Mouse (Mus musculus) liver, embryonic 14.5 days (tissue): ENCODE results near the gene Shc2. TPM values are rescaled to one million over a fixed set of nuclear protein-coding genes. Genes with fewer than 3 reads are reported as not detected.

Source experiments
- ATAC-seq: fragments of 200-750 bp; cut with Nextera tagmentation; 2 replicates; pipeline ENCODE4 v1.8.0; 2017; ENCODE audit warnings: moderate number of reproducible peaks, mild to moderate bottlenecking, moderate library complexity; ENCODE audit not compliant: insufficient read depth
- DNase-seq, 3 experiments: peaks; one replicate each; pipeline ENCODE4 v3.0.0-alpha.2; 2012 to 2013; ENCODE audit warnings: low read depth in 3 of 3, low spot score in 3 of 3
- H3K27ac ChIP-seq: fragments of 300-500 bp; sonication (generic); 2 replicates; pipeline ENCODE4 v1.5.1; 2014; ENCODE audit warnings: moderate library complexity, mild to moderate bottlenecking, control low read depth, inconsistent platforms
- H3K27me3 ChIP-seq: fragments of 300-500 bp; sonication (generic); 2 replicates; pipeline ENCODE4 v1.6.1; 2014; ENCODE audit warnings: mild to moderate bottlenecking, low read length, moderate library complexity; ENCODE audit not compliant: control insufficient read depth, insufficient read depth
- H3K36me3 ChIP-seq: fragments of 300-500 bp; sonication (generic); replicated peaks from 2 replicates; pipeline ENCODE4 v1.6.1; 2014; ENCODE audit warnings: low read depth; ENCODE audit not compliant: control insufficient read depth, insufficient read depth
- H3K4me1 ChIP-seq, 2 experiments: fragments of 200-500 bp in 1 of 2; fragments of 300-500 bp in 1 of 2; sonication (generic) in 1 of 2; replicated peaks; 2 replicates each; pipeline ENCODE4 v1.6.1; 2012 to 2014; ENCODE audit warnings: antibody characterized with exemption in 1 of 2, inconsistent platforms in 1 of 2, low read length in 1 of 2; ENCODE audit not compliant: control insufficient read depth in 2 of 2, insufficient read depth in 2 of 2
- H3K4me2 ChIP-seq: fragments of 300-500 bp; sonication (generic); 2 replicates; pipeline ENCODE4 v1.6.1; 2014; ENCODE audit warnings: low read depth, mild to moderate bottlenecking, control low read depth, moderate library complexity
- H3K4me3 ChIP-seq, 2 experiments: fragments of 200-500 bp in 1 of 2; fragments of 300-500 bp in 1 of 2; sonication (generic) in 1 of 2; 2 replicates each; pipeline ENCODE4 v1.5.1; 2012 to 2014; ENCODE audit warnings: low read depth in 2 of 2, low read length in 2 of 2, mild to moderate bottlenecking in 2 of 2, control low read depth in 1 of 2, inconsistent platforms in 1 of 2, moderate library complexity in 1 of 2; ENCODE audit not compliant: insufficient read depth in 1 of 2
- H3K9ac ChIP-seq: fragments of 300-500 bp; sonication (generic); replicated peaks from 2 replicates; pipeline ENCODE4 v1.6.1; 2014; ENCODE audit warnings: mild to moderate bottlenecking, control low read depth, moderate library complexity
- H3K9me3 ChIP-seq: fragments of 300-500 bp; sonication (generic); 2 replicates; pipeline ENCODE4 v1.6.1; 2016; ENCODE audit warnings: low read length, mixed read lengths; ENCODE audit not compliant: control insufficient read depth
- CTCF ChIP-seq: IDR thresholded peaks from 2 replicates; pipeline ENCODE4 v1.5.1; 2016; ENCODE audit warnings: antibody characterized with exemption, low read depth, control low read depth
- EP300 ChIP-seq: IDR thresholded peaks from 2 replicates; pipeline ENCODE4 v1.6.1; 2016; ENCODE audit warnings: antibody characterized with exemption, low read depth
- WGBS: fragments of 180-500 bp; shearing (Covaris S2); extraction: QIAGEN DNeasy Blood & Tissue Kit; methylation state at CpG from one replicate; pipeline ENCODE4 v1.1.7; 2014; ENCODE audit not compliant: insufficient replicate concordance; 5-methylcytosine and 5-hydroxymethylcytosine counted together
- polyA plus RNA-seq, 2 experiments: library from polyadenylated mRNA; depleted of rRNA in 1 of 2; stranded (reverse) in 1 of 2; unstranded in 1 of 2; fragments of >200 nt; fragmentation: Nextera tagmentation in 1 of 2; extraction: Ambion mirVana in 1 of 2; gene quantifications; 2 replicates each; pipeline versions ENCODE4 v1.2.1 to v1.2.3; 2012 to 2014

The Shc2 gene
- polyA plus RNA-seq, 2 experiments: 0.05 to 0.17 TPM

DNA sequence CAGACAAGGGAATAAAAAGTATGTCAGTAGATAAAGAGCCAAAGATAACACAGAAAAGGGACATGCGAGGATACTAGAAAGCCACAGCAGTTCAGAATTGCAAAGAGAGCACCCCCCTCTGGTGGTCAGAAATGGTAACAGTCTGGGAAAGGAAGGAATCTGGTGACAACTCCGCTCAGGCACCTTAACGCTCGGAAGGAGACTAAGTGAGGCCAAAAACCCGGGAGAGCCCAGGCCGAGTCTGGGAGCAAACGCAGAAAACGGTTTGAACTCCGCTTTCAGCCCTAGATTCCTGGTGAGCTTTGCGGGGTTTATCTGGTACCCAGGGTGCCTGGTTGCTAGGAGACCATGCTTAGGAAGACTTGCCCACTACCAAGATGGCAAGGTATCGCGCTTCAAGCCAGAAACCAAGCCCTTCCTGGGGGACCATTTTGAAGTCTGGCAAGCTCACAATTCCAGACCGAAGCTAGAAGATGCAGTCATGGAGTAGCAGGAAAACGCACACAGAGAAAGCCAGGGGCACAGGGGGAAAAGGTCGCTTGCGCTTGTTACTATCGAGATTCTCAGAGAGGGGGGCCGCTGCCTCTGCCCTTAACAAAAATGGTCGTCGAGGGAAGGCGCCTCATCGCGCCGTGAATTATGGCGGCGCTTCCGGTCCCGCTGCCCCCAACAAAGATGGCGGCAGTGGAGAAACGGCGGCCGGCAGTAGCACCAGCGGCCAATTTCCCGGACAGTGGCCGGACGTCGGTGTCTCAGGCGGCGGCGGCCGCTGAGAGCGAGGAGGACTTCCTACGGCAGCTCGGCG lies 31.3 kb upstream of the Shc2 start, which contains the start of gene Tpgs1:
TSS of gene Tpgs1 (plus strand) at position 599 of the 805 bp plus-strand sequence.
- H3K27me3 ChIP-seq: no peaks in the 10 kb centered on the region
- ATAC-seq (peak; percentile 79), DNase-seq (peak; percentile 73 to 83 (median 74))
- under 1% methylated on average over 45 of the region's 45 CpGs for WGBS
- TF ChIP-seq CTCF (peak; percentile 89), EP300 (no peak)
- peaks cover 6 to 11% of the 10 kb centered on the region in 2 experiments for H3K4me1 ChIP-seq
- peak within 1 kb of the TSS; percentile 80 for H3K9ac ChIP-seq
- peak within 1 kb of the TSS; percentile 46 for H3K27ac ChIP-seq
- no peaks in the 10 kb centered on the region for H3K36me3 ChIP-seq
- H3K9me3 ChIP-seq: no peaks in the 10 kb centered on the region
- H3K4me2 ChIP-seq: peak within 1 kb of the TSS; percentile 92
- peak within 1 kb of the TSS; percentile 81 to 87 for H3K4me3 ChIP-seq

DNA sequence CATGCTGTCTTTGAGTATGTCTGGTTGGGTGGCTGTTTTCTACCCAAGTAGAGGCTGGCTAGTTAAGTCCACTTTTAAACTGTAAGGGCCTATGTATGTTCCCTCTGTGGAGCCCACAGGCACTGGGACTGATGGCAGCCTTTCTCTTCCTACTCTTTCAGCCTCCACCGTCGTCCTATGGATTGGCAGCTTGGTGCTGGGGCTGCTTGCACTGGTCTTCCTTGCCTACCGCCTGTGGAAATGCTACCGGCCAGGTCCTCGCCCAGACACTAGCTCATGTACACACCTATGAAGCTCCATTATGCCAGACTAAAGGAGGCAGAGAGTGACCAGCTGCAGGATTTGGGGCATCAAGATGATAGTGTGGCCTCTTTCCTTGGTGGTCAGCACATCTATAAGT lies 30.4 kb upstream of the Shc2 start:
- no peaks in the 10 kb centered on the region for H3K36me3 ChIP-seq
- H3K27ac ChIP-seq: no peak overlapping the region
- 65% methylated on average over 5 of the region's 5 CpGs for WGBS
- no peak for TF ChIP-seq EP300
- TF ChIP-seq CTCF: no peak
- ATAC-seq (no peak), DNase-seq (no peak)
- H3K9ac ChIP-seq: no peak overlapping the region; the same call in 1 of the 2 replicates
- no peak overlapping the region; the same call in 1 of the 2 replicates for H3K4me2 ChIP-seq
- no peaks in the 10 kb centered on the region for H3K9me3 ChIP-seq
- no peak overlapping the region for H3K4me3 ChIP-seq
- peaks cover 6 to 11% of the 10 kb centered on the region in 2 experiments for H3K4me1 ChIP-seq
- H3K27me3 ChIP-seq: no peaks in the 10 kb centered on the region

- TF ChIP-seq CTCF: peak; percentile 16; the same call in 1 of the 2 replicates
- no peak for TF ChIP-seq EP300
- no peak for DNase-seq
- no peaks in the 10 kb centered on the region for H3K27me3 ChIP-seq
- no peak for ATAC-seq
- WGBS: 54% methylated on average over 9 of the region's 9 CpGs
- H3K4me2 ChIP-seq: no peak overlapping the region
- no peak overlapping the region for H3K9ac ChIP-seq
- H3K9me3 ChIP-seq: no peaks in the 10 kb centered on the region
- H3K4me3 ChIP-seq: no peak overlapping the region
- H3K27ac ChIP-seq: no peak overlapping the region
- no peaks in the 10 kb centered on the region for H3K36me3 ChIP-seq
- peaks cover 6 to 11% of the 10 kb centered on the region in 2 experiments for H3K4me1 ChIP-seq
Observed at GRCm38 (mm10) chr10:79666493-79666892, 28.8 kb upstream of the Shc2 start.

DNA sequence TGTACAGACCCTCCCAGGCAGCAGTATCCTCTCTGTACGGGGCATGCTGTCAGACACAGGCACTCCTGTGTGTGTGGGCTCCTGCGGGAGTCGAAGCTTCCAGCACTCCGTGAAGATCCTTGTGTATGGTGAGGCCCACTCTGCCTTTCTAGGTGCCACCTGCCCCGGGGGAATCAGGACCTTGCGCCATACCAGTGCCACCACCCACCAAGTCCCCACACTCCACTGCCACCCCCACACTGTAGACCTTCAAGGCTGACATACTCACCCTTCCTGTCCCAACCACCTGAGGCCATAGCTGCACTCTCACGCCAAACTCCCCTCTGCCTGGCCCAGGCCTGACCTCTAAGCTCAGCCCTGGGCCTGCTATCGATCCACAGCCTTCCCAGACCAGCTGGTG lies 27.3 kb upstream of the Shc2 start:
- Histone ChIP-seq H3K4me1 (peaks cover 1 to 6% of the 10 kb centered on the region in 2 experiments), H3K9ac (no peak overlapping the region), H3K9me3 (no peaks in the 10 kb centered on the region), H3K36me3 (no peaks in the 10 kb centered on the region), H3K27ac (no peak overlapping the region), H3K4me3 (no peak overlapping the region), H3K4me2 (no peak overlapping the region), H3K27me3 (no peaks in the 10 kb centered on the region)
- no peak for TF ChIP-seq CTCF
- no peak for TF ChIP-seq EP300
- ATAC-seq (no peak), DNase-seq (no peak)
- WGBS: 71% methylated on average over 8 of the region's 8 CpGs

DNA sequence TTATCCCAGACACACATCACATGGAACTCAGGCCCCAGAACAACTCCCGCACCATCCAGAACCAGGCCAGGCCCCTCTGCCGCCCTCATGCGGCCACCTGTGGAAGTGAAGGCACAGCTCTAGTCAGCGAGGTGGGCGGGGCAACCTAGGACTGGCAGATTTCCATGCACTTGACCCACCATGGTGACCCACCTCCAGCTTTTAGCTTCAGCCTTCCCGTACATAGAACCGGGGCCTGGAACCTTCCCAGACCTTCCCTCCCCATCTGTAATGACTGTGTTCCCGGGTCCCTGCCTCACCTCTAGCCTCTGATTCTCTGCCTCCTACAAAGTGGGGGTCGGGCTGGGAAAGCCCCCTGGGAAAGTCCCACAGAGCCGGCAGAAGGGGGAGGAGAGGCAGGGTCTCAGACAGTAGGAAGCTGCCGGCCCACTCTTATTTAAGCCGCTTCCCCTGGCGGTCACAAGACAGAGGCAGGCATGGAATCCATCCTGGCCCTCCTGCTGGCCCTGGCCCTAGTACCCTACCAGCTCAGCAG lies 26.5 kb upstream of the Shc2 start, which contains the start of gene Madcam1:
TSS of gene Madcam1 (plus strand) at position 429 of the 535 bp plus-strand sequence.
- Histone ChIP-seq H3K4me1 (peaks cover 0 to 5% of the 10 kb centered on the region in 2 experiments; a peak in 1 of 4 replicates), H3K27me3 (no peaks in the 10 kb centered on the region), H3K4me3 (no peak within 1 kb of the TSS), H3K4me2 (no peak within 1 kb of the TSS), H3K9ac (no peak within 1 kb of the TSS), H3K36me3 (no peaks in the 10 kb centered on the region), H3K27ac (no peak within 1 kb of the TSS), H3K9me3 (no peaks in the 10 kb centered on the region)
- 16% methylated on average over 13 of the region's 13 CpGs for WGBS
- peak in 1 of 3 experiments; percentile 46 for DNase-seq
- TF ChIP-seq CTCF: peak; percentile 98
- TF ChIP-seq EP300: no peak
- no peak for ATAC-seq
